Mouse (Mus musculus) hindbrain, embryonic 12.5 days (tissue): ENCODE data around the gene Gins1. TPM values are rescaled to one million over a fixed set of nuclear protein-coding genes. Genes with fewer than 3 reads are reported as not detected.

ENCODE experiments used
- ATAC-seq: fragments of 200-750 bp; cut with Nextera tagmentation; 2 replicates; pipeline ENCODE4 v1.8.0; 2017; ENCODE audit warnings: moderate TSS enrichment; ENCODE audit not compliant: low FRiP score
- H3K27ac ChIP-seq: fragments of 300-500 bp; sonication (generic); 2 replicates; pipeline ENCODE4 v1.5.1; 2016; ENCODE audit warnings: mild to moderate bottlenecking
- H3K27me3 ChIP-seq: fragments of 300-500 bp; sonication (generic); 2 replicates; pipeline ENCODE4 v1.6.1; 2016; ENCODE audit warnings: mild to moderate bottlenecking
- H3K36me3 ChIP-seq: fragments of 300-500 bp; sonication (generic); 2 replicates; pipeline ENCODE4 v1.6.1; 2016; ENCODE audit warnings: mild to moderate bottlenecking
- H3K4me1 ChIP-seq: fragments of 300-500 bp; sonication (generic); 2 replicates; pipeline ENCODE4 v1.6.1; 2016
- H3K4me2 ChIP-seq: fragments of 300-500 bp; sonication (generic); replicated peaks from 2 replicates; pipeline ENCODE4 v1.6.1; 2016; ENCODE audit warnings: mild to moderate bottlenecking
- H3K4me3 ChIP-seq: fragments of 300-500 bp; sonication (generic); 2 replicates; pipeline ENCODE4 v1.5.1; 2016; ENCODE audit warnings: mild to moderate bottlenecking
- H3K9ac ChIP-seq: fragments of 300-500 bp; sonication (generic); 2 replicates; pipeline ENCODE4 v1.6.1; 2016; ENCODE audit warnings: mild to moderate bottlenecking, moderate library complexity
- H3K9me3 ChIP-seq: fragments of 300-500 bp; sonication (generic); replicated peaks from 2 replicates; pipeline ENCODE4 v1.6.1; 2016; ENCODE audit warnings: mild to moderate bottlenecking
- WGBS: fragments of 180-500 bp; shearing (Covaris S2); methylation state at CpG from one replicate; pipeline ENCODE4 v1.1.7; 2016; 5-methylcytosine and 5-hydroxymethylcytosine counted together
- polyA plus RNA-seq: library from polyadenylated mRNA; unstranded; fragments of >200 nt; fragmentation: Nextera tagmentation; extraction: Ambion mirVana; gene quantifications from 2 replicates; pipeline ENCODE4 v1.2.1, GENCODE M21; 2016

Gins1 gene
- polyA plus RNA-seq, result 36.5 and 37.5 TPM in 2 replicates

GRCm38 (mm10) chr2:150904936-150905450 lies at the start of gene Gins1:
Gins1 (plus strand) TSS chr2:150905400.
- peak; percentile 69 for ATAC-seq

DNA sequence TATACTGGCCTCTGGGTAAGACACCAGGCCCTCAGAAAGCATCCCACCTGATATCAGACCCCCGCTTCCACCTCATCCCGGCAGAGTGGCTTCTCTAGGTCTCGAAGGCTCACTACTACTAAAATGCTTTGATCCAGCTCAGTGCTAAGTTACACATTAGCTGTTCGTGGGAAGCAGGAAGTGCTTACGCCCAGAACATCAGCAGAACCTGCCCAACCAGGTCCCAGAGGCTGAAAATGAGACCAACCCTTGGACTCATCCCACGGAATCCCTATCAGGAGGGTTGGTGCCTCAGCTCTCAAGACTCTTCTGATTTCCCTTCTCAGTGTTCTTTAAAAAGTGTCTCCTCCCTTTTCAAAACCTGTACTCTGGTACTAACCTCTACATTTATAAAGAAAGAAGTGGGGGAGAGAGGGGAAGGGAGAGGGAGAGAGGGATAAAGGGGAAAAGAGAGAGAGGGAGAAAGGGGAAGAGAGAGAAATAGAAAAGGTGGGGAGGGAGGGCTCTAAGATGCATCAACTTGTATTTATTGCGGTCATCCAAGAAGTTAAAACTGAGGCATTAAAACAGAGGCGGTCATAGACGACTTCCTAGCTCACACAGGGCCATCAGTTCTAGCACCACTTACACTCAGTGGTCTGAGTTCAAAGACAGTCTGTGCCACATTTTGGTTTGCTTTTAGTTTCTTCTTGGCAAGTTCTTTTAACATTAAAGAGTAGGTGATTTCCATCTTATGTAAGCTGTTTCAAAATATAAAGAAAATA lies 46.3 kb upstream of the Gins1 start:
- H3K4me3 ChIP-seq, result no peak overlapping the region
- H3K27me3 ChIP-seq, result no peaks in the 10 kb centered on the region
- H3K9me3 ChIP-seq, result no peaks in the 10 kb centered on the region
- H3K9ac ChIP-seq, result no peak overlapping the region
- no peaks in the 10 kb centered on the region for H3K36me3 ChIP-seq
- ATAC-seq, result no peak
- WGBS, result 89% methylated on average over 9 of the region's 9 CpGs
- no peak overlapping the region for H3K27ac ChIP-seq
- no peak overlapping the region for H3K4me2 ChIP-seq
- no peaks in the 10 kb centered on the region for H3K4me1 ChIP-seq

More at GRCm38 (mm10) chr2:150904936-150905450, at the start of gene Gins1:
- peaks cover 18% of the 10 kb centered on the region for H3K4me1 ChIP-seq
- H3K4me3 ChIP-seq, result peak within 1 kb of the TSS; percentile 92
- H3K9ac ChIP-seq, result peak within 1 kb of the TSS; percentile 93
- H3K4me2 ChIP-seq, result peak within 1 kb of the TSS; percentile 94
- 33% methylated on average over 9 of the region's 9 CpGs for WGBS
- H3K36me3 ChIP-seq, result no peaks in the 10 kb centered on the region
- peak within 1 kb of the TSS; percentile 89 for H3K27ac ChIP-seq
- H3K9me3 ChIP-seq, result no peaks in the 10 kb centered on the region
- H3K27me3 ChIP-seq, result no peaks in the 10 kb centered on the region

DNA sequence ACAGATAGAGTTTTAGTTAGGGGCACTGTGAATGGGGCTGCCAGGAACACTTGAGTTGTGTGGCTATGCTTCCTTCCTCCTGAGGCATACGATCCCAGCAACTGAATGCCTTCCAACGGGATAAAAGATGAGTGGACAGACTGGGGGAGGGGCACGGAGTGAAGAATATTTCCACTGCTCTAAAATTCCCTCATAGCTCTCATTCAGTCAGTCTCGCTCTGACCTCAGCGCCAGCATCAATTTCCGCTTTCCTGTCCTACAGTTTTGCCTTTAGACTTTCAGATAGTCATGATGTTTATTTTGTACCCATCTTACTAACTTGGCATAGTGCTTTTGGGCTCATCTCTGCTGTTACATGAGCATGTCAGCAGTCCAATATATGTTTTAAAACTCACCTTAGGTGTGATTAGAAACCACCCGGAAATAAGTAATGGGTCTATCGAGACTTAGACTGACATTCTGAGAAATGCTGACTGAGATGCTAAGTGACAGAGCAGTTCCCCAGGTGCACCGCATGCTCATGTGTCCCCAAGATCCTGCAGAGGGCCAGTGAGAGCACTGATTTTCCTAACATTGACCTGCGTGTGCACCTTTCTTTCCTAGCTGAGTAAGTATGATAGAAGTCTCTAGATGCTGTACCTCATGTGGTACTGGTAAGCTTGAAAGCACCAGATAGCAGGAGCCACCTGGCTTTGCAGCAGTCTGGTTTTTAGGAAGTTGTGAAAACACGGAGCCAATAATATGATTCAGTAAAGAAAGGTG lies 45.3 kb upstream of the Gins1 start:
- no peak overlapping the region for H3K4me2 ChIP-seq
- H3K36me3 ChIP-seq, result no peaks in the 10 kb centered on the region
- H3K27ac ChIP-seq, result no peak overlapping the region
- no peaks in the 10 kb centered on the region for H3K9me3 ChIP-seq
- ATAC-seq, result no peak
- H3K9ac ChIP-seq, result no peak overlapping the region
- no peak overlapping the region for H3K4me3 ChIP-seq
- H3K27me3 ChIP-seq, result no peaks in the 10 kb centered on the region
- 85% methylated on average over 11 of the region's 11 CpGs for WGBS
- no peaks in the 10 kb centered on the region for H3K4me1 ChIP-seq

DNA sequence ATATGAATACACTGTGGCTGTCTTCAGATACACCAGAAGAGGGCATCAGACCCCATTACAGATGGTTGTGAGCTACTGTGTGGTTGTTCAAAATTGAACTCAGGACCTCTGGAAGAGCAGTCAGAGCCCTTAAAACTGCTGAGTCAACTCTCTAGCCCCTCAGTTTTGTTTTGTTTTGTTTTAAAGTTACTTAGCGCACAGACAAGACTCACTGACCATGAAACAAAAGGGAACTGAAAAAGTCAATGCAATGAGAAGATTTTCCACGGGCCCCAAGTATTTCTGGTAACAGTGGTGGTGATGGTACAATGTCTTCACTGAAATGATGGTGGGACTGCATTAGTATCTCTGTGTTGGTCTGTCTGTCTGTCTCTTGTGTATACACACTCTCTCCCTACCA lies 44.1 kb upstream of the Gins1 start:
- H3K27me3 ChIP-seq, result no peaks in the 10 kb centered on the region
- 92% methylated on average over 2 of the region's 2 CpGs for WGBS
- no peak overlapping the region for H3K9ac ChIP-seq
- ATAC-seq, result no peak
- H3K27ac ChIP-seq, result no peak overlapping the region
- no peak overlapping the region for H3K4me2 ChIP-seq
- no peaks in the 10 kb centered on the region for H3K36me3 ChIP-seq
- no peaks in the 10 kb centered on the region for H3K9me3 ChIP-seq
- no peaks in the 10 kb centered on the region for H3K4me1 ChIP-seq
- no peak overlapping the region for H3K4me3 ChIP-seq

- no peak for ATAC-seq
- H3K36me3 ChIP-seq, result no peaks in the 10 kb centered on the region
- H3K27me3 ChIP-seq, result no peaks in the 10 kb centered on the region
- H3K9ac ChIP-seq, result no peak overlapping the region
- no peak overlapping the region for H3K4me2 ChIP-seq
- H3K4me3 ChIP-seq, result no peak overlapping the region
- H3K4me1 ChIP-seq, result no peaks in the 10 kb centered on the region
- no peak overlapping the region for H3K27ac ChIP-seq
- WGBS, result 95% methylated on average over 2 of the region's 2 CpGs
- H3K9me3 ChIP-seq, result no peaks in the 10 kb centered on the region
Measured at GRCm38 (mm10) chr2:150867021-150867420, 38.2 kb upstream of the Gins1 start.

DNA sequence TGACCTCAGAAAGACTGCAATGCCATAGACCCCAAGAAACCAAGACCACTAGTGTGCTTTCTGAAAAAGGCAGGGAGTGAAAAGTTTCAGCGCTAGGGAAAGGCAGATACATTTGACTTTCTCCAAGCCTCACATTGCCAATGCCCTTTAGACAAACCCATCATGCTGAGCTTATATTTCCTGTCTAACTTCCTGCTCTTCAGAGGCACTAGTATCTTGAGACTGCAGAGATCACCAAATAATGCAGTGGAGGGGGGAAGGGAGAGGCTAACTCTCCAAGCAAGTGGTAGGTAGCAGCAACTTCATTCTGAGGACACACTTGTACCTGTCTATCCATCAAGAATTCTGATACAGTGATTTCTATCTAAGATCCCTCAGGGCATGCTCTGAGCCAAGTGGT lies 35.8 kb upstream of the Gins1 start:
- Histone ChIP-seq H3K27me3 (no peaks in the 10 kb centered on the region), H3K9ac (no peak overlapping the region), H3K36me3 (no peaks in the 10 kb centered on the region), H3K4me2 (no peak overlapping the region), H3K27ac (no peak overlapping the region), H3K4me1 (no peaks in the 10 kb centered on the region), H3K9me3 (no peaks in the 10 kb centered on the region), H3K4me3 (no peak overlapping the region)
- no peak for ATAC-seq
- WGBS, result 97% methylated on average over 1 of the region's 1 CpGs

- no peaks in the 10 kb centered on the region for H3K9me3 ChIP-seq
- H3K4me2 ChIP-seq, result no peak overlapping the region
- no peaks in the 10 kb centered on the region for H3K27me3 ChIP-seq
- 95% methylated on average over 1 of the region's 1 CpGs for WGBS
- no peak for ATAC-seq
- H3K4me1 ChIP-seq, result no peaks in the 10 kb centered on the region
- H3K9ac ChIP-seq, result no peak overlapping the region
- no peak overlapping the region for H3K27ac ChIP-seq
- H3K4me3 ChIP-seq, result no peak overlapping the region
- no peaks in the 10 kb centered on the region for H3K36me3 ChIP-seq
Measured at GRCm38 (mm10) chr2:150874508-150874907, 30.7 kb upstream of the Gins1 start.

GRCm38 (mm10) chr2:150875226-150875625 lies 30.0 kb upstream of the Gins1 start:
- Histone ChIP-seq H3K4me3 (no peak overlapping the region), H3K9ac (no peak overlapping the region), H3K4me2 (no peak overlapping the region), H3K27me3 (no peaks in the 10 kb centered on the region), H3K36me3 (no peaks in the 10 kb centered on the region), H3K4me1 (no peaks in the 10 kb centered on the region), H3K9me3 (no peaks in the 10 kb centered on the region), H3K27ac (no peak overlapping the region)
- 95% methylated on average over 1 of the region's 1 CpGs for WGBS
- no peak for ATAC-seq

DNA sequence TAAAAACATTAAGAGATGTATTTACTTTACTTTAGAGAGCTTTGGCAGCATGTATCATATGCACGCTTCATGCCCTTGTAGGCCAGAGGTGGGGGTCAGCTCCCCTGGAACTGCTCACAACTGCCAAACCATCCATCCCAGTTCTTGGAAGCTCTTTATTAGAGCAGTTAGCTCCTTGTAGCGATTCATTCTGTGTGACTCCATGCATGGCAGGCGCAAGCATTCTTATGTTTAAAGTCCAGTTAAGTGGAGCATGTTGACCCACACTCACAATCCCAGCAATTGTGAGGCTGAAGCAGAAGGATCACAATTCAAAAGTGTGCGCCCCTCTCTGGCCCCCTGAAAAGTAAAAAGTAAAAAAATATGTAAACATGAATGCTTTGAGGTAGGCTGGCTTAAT lies 27.6 kb upstream of the Gins1 start:
- Histone ChIP-seq H3K9me3 (no peaks in the 10 kb centered on the region), H3K27me3 (no peaks in the 10 kb centered on the region), H3K4me1 (no peaks in the 10 kb centered on the region), H3K4me2 (no peak overlapping the region), H3K9ac (no peak overlapping the region), H3K27ac (no peak overlapping the region), H3K36me3 (no peaks in the 10 kb centered on the region), H3K4me3 (no peak overlapping the region)
- WGBS, result 88% methylated on average over 4 of the region's 4 CpGs
- ATAC-seq, result no peak

DNA sequence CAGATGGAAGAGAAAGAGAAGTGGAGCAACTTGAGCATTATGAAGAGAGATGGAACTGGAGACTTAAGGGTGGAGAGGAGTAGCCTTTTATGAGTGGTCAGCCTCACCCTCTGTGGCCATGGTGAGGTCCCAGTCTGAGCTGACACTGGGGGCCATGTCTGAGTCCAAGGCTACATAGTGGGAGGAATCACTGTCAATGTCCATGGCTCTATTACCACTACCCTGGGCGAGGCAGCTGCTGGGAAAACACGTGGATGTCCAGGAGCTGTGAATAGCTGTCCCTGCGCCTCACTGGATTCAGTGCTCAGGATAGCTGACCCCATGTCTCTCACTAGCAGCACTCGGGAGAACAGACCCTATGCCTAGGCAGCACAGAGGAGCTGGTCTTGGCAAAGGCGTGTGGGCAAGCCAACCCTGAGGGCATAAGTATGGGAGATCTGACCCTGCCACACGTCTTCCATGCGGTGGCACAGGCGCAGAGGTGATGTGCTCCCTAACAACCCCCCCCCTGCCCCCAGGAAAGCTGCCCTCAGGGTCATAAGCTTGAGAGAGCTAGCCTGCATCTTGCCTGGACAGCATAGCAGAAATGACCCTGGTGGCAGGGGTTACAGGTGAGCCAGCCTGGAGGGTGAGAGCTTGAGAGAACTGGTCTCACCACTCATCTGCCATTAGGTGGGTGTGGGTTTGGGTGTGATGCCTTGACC lies 21.0 kb upstream of the Gins1 start:
- no peak overlapping the region for H3K9ac ChIP-seq
- no peak overlapping the region for H3K27ac ChIP-seq
- WGBS, result 93% methylated on average over 8 of the region's 8 CpGs
- H3K4me2 ChIP-seq, result no peak overlapping the region
- no peaks in the 10 kb centered on the region for H3K36me3 ChIP-seq
- H3K9me3 ChIP-seq, result no peaks in the 10 kb centered on the region
- 0 out of 2 replicates have a peak, but pooled peaks have one; percentile 16 for ATAC-seq
- no peaks in the 10 kb centered on the region for H3K4me1 ChIP-seq
- no peak overlapping the region for H3K4me3 ChIP-seq
- no peaks in the 10 kb centered on the region for H3K27me3 ChIP-seq

DNA sequence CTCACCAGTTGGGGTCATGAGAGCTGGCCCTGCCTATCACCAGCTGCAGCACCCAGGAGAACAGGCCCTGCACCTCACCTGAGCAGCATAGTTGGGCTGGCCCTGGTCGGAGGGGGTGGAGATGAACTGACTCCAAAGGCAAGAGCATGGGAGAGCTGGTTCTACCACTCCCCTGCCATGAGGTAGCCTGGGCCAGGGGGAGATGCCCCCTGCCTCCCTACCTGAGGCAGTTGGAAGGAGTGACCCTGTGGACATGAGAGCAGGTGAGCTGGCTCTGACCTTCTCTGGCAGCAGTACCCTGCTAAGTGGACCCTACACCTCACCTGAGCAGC lies 20.5 kb upstream of the Gins1 start:
- H3K36me3 ChIP-seq, result no peaks in the 10 kb centered on the region
- H3K9ac ChIP-seq, result no peak overlapping the region
- ATAC-seq, result peak; percentile 29; the same call in 1 of the 2 replicates
- WGBS, result 100% methylated on average over 1 of the region's 1 CpGs
- H3K27me3 ChIP-seq, result no peaks in the 10 kb centered on the region
- no peaks in the 10 kb centered on the region for H3K9me3 ChIP-seq
- no peak overlapping the region for H3K27ac ChIP-seq
- no peaks in the 10 kb centered on the region for H3K4me1 ChIP-seq
- H3K4me3 ChIP-seq, result no peak overlapping the region
- H3K4me2 ChIP-seq, result no peak overlapping the region

DNA sequence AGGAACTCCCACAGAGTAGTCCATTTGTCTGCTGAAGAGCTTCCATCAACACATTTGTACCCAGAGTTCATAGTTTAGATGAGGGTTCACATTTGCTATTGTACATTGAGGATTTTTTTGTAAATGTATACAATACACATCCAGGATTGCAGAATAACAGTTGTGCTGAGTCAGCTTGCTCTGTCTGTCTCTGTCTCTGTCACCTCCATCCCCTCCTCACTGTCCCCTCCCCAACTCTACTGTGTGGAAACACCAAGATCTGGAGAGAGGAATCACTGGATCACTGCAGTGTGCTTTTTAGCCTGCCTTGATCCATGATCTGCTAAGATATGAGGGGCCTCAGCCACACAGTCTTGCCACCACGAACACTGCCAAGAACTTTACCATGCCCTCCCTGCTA lies 19.4 kb upstream of the Gins1 start:
- no peaks in the 10 kb centered on the region for H3K36me3 ChIP-seq
- no peak overlapping the region for H3K4me3 ChIP-seq
- no peak overlapping the region for H3K27ac ChIP-seq
- H3K27me3 ChIP-seq, result no peaks in the 10 kb centered on the region
- no peak overlapping the region for H3K4me2 ChIP-seq
- H3K9ac ChIP-seq, result no peak overlapping the region
- no peaks in the 10 kb centered on the region for H3K4me1 ChIP-seq
- ATAC-seq, result no peak
- whole genome bisulfite sequencing, result 88% methylated on average over 1 of the region's 1 CpGs
- no peaks in the 10 kb centered on the region for H3K9me3 ChIP-seq
